Mouse (Mus musculus): ENCODE data around the gene 6820408C15Rik.

GRCm38 (mm10) chr2:152376345-152376741, 39.0 kb upstream of the 6820408C15Rik start, which contains the start of gene Nrsn2:
- no peak for TF ChIP-seq CTCF (IDR thresholded peaks at IDR 0.05; ENCODE audit: extremely low read depth, insufficient read depth, insufficient read length, insufficient replicate concordance)
- no peak for TF ChIP-seq POLR2A (IDR thresholded peaks at IDR 0.05; ENCODE audit: low read depth, low read length)

Data from spleen, adult 2 months (tissue).